Mouse (Mus musculus) layer of hippocampus, adult 18-20 months (tissue): ENCODE results near the gene Aurkb. TPM values are rescaled to one million over a fixed set of nuclear protein-coding genes. Genes with fewer than 3 reads are reported as not detected.
A peak's percentile ranks its signal among the peaks of the same experiment; 100 is the strongest.

Experiments used
- DNase-seq, 2 experiments: peaks; one replicate each; pipeline ENCODE4 v3.0.0; 2022; ENCODE audit warnings: low spot score in 2 of 2
- total RNA-seq, 2 experiments: library from RNA; stranded (reverse); gene quantifications; 2 replicates each; pipeline ENCODE4 v1.2.3; 2021

Aurkb gene
- total RNA-seq, 2 experiments from 2014 or later, result not detected

GRCm38 (mm10) chr11:69063413-69064201, 18.2 kb downstream of the Aurkb start:
- peak; percentile 60 to 84 for DNase-seq

GRCm38 (mm10) chr11:69064259-69065133, 19.0 kb downstream of the Aurkb start:
- no peak for DNase-seq

- no peak for DNase-seq
Observed at GRCm38 (mm10) chr11:69065394-69065925, 20.0 kb downstream of the Aurkb start.

GRCm38 (mm10) chr11:69066163-69066861, 20.9 kb downstream of the Aurkb start:
- DNase-seq, result peak in 1 of 2 experiments; percentile 63

- peak; percentile 83 to 94 for DNase-seq
Observed at GRCm38 (mm10) chr11:69066956-69067355, 21.5 kb downstream of the Aurkb start.

- DNase-seq, result no peak
Observed at GRCm38 (mm10) chr11:69067601-69068000, 22.2 kb downstream of the Aurkb start.

- DNase-seq, result no peak
Observed at GRCm38 (mm10) chr11:69070093-69070492, 24.6 kb downstream of the Aurkb start.

GRCm38 (mm10) chr11:69070590-69071222, 25.3 kb downstream of the Aurkb start, which contains the start of gene Tmem107:
Gene Tmem107 (plus strand): TSS chr11:69070806.
- DNase-seq, result peak; percentile 90 to 96

- DNase-seq, result no peak
Observed at GRCm38 (mm10) chr11:69071262-69071661, 25.8 kb downstream of the Aurkb start.

- DNase-seq, result no peak
Observed at GRCm38 (mm10) chr11:69072234-69072633, 26.8 kb downstream of the Aurkb start.

- DNase-seq, result no peak
Observed at GRCm38 (mm10) chr11:69072666-69073064, 27.2 kb downstream of the Aurkb start.

- DNase-seq, result peak in 1 of 2 experiments; percentile 96
Observed at GRCm38 (mm10) chr11:69073065-69073888, 27.8 kb downstream of the Aurkb start.

GRCm38 (mm10) chr11:69073951-69074775, 28.7 kb downstream of the Aurkb start:
- DNase-seq, result no peak

GRCm38 (mm10) chr11:69074776-69075069, 29.3 kb downstream of the Aurkb start:
- no peak for DNase-seq

- no peak for DNase-seq
Observed at GRCm38 (mm10) chr11:69075764-69076479, 30.5 kb downstream of the Aurkb start.

GRCm38 (mm10) chr11:69076572-69076971, 31.1 kb downstream of the Aurkb start:
- no peak for DNase-seq

GRCm38 (mm10) chr11:69077316-69077715, 31.9 kb downstream of the Aurkb start:
- no peak for DNase-seq

GRCm38 (mm10) chr11:69078041-69078440, 32.6 kb downstream of the Aurkb start:
- no peak for DNase-seq
